Mouse (Mus musculus): Measurements from ENCODE around the gene Slc35f6.

Slc35f6 gene

DNA sequence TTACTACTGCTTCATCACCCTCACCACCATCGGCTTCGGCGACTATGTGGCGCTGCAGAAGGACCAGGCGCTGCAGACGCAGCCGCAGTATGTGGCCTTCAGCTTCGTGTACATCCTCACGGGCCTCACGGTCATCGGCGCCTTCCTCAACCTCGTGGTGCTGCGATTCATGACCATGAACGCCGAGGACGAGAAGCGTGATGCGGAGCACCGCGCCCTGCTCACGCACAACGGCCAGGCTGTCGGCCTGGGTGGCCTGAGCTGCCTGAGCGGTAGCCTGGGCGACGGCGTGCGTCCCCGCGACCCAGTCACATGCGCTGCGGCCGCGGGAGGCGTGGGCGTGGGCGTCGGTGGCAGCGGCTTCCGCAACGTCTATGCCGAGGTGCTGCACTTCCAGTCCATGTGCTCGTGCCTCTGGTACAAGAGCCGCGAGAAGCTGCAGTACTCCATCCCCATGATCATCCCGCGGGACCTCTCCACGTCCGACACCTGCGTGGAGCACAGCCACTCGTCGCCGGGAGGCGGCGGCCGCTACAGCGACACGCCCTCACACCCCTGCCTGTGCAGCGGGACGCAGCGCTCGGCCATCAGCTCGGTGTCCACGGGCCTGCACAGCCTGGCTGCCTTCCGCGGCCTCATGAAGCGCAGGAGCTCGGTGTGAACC is 25.4 kb upstream of the Slc35f6 start:
- no peak for DNase-seq

DNA sequence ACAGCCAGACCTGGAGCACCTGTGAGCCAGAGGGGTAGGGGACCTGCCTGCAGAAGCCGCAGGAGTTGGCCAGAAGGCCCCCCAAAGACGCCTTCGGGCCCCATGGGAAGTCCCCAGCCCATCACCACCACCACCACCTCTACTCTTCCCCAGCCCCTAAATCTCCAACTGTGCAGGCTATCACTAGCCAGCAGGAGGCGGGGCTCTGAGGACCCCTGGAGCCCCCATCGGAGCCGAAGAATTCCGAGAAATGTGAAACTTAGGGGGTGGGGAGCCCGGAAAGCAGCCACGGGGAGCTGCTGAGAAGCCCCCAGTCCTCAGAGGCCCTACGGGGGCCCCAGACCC is 24.9 kb upstream of the Slc35f6 start:
- no peak for DNase-seq

DNA sequence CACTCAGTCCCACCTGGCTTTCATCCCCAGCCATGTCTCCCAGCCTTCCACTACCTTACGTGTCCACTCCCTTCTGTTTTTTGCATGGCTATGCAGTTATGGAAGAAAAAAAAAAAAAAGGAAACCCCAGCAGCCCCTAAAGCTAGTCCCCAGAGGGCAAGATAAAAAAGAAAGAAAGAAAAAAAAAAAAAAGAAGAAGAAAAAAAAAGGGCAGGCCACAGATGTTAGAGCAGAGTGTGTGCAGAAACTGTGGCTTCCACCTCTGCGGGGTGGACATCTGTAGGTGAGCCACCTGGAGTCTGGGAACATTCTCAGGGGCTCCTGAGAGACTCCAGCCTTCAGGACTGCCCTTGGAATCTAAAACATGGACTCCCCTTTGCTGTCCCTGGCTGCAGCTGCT is 24.4 kb upstream of the Slc35f6 start:
- DNase-seq: no peak

DNA sequence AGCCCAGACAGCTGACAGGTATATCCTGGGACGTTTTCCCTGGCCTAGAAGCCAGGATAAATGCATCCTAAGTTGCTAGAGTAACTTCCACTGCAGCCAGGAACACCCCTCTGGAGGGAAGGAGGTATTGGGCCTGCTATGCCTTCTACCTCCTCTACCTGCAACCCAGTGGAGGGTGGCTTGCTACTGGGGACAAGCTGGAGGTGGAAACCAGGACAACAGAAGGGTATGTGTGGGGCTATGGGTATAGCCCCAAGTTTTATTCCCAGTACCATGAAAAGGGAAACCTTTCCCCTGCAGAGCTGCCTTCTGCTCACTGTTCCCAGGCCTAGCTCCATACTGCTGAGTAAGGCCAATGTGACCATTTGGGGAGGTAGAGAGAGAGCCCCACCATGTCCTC is 23.4 kb upstream of the Slc35f6 start:
- no peak for DNase-seq

DNA sequence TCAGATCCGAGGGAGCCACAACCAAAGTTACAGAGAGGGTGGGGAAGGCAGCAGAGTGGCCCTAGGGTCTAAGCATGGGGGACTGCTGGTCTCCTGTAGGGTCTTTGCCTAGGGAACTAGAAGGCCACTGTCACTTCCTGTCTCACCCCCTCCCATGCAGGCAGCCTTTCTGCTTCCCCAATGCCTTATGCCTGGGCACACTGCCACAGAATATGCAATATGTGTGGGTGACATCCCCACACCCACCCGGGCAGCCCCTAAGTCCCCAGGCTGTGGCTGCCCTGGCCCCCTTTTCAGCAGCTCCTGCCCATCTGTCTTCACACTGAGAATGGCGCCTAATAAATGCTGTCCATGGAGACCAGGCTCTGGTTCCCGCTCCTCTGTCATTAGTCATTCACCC is 22.8 kb upstream of the Slc35f6 start:
- DNase-seq: no peak

DNA sequence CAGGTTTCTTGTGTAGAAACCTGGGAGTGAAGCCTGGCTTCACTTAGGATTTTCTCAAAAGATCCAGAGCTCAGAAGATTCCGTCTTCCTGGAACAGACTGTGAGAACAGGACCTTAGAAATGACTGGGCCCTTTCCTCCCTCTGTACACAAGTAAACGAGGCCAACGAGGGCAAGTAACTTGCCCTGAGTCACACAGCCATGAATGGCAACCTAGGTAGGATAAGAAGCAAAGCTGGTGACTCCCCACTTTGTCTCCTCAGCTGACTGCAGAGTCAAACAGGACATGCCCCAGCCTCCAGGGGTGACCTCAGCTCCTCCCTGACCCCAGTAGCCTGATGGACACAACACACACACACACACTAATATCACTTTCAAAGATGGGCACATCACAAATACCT is 22.4 kb upstream of the Slc35f6 start:
- no peak for DNase-seq

DNA sequence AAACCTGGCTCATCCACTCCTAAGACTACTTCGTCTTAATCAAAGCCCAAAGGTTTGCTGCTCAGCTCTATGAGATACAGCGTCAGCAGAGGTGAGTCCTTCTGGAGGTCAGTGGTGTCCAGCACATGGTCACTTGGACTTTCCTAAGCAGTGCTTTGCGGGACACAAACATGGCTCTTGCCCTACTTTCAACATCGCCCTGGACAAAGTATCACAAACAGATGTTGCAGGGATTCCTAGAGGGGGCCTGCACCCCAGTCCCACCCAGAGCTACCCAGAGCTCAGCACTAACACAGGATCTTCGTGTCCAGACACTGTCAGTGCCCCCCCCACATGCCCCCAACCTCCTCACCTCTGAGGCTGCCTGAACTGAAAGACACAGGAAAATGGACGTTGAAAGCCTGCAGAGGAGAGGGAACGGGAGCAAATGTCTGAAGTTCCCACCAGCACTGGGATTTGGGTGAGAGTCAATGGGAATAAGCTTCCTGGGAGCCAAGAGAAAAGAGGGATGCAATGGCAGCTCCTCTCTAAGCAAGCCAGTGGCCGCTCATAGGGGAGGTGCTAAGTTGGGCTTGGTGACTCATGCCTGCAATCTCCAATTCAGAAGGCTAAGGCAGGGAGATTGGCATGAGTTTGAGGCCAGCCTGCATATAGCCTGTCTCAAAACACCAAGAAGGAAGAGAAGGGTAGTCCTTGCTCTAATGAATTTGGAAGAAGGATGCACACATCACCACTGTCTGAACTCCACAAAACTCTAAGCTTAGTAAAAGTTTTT is 21.2 kb upstream of the Slc35f6 start:
- DNase-seq: no peak

DNA sequence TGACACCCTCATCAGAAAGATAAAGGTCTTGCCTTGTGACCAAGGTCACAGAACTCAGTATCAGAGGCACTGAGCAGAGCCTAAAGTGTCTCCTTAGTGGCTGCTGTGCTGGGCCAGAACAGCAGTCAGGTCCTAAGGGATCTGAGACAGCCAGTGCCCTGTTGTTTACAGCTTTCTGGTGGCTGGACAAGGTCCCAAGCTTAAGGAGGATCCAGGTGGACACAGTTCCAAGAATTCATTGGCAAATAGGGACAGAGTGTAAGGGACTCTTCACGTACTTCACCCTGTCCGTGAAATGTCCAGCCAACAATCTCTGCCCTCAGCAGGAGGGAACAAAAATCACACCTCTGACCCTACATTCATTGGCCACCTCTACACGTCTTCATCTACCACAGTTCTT is 19.2 kb upstream of the Slc35f6 start:
- no peak for DNase-seq

DNA sequence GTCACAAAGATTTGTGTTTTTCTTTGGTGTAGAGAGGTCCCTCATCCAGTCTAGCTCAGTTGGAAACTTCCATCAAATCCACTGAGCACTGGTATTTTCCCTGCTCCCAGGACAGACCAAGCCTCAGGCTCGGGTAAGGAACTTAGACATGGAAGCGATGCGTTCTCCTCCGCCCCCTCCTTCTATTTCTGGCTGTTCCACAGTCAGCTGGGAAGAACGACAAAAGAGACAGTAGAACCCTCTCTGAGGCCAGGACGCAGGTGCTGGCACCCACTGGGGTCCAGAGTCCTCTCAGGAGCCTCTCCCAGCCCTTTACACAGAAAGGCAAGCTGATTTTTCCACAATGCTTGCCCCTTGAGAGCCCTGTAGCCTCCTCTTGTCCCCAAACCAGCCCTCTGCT is 17.3 kb upstream of the Slc35f6 start:
- no peak for DNase-seq

DNA sequence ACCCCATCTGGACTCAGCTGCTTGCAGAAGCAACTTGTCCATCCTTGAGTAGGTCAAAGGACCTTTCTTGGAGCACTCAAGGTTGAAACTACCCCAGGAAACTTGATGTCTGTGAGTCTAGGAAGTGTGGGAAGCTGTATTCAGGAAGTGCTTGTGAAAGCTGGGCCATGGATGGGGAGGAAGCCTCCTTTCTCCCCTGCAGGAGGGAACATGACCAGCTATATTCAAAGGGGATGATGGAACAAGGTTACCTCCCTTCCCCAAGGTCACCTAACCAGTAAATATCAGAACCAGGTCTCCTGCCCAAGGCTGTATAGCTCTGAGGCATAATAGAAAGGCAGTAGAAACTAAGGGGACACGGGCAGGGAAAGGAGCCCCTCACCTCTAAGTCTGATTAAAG is 15.6 kb upstream of the Slc35f6 start:
- DNase-seq: no peak

DNA sequence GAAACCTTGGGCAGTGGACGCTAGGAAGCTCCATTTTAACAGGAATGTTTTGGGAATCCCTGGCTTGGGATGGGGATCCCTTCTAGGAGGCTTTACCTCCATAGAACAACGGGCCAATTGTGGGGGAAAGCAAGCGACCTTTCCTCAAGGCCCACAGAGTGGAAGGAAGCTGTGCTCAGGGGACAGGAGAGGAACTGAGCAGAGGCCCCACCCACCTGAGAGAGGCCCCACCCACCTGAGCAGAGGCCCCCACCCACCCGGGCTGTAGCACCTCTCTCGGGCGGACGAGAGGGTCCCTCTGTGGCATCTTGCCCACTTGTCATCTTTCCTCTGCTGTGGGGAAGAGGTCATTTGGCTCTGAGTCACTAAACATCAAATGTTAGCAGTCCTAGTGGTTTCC is 10.7 kb upstream of the Slc35f6 start:
- DNase-seq: no peak

DNA sequence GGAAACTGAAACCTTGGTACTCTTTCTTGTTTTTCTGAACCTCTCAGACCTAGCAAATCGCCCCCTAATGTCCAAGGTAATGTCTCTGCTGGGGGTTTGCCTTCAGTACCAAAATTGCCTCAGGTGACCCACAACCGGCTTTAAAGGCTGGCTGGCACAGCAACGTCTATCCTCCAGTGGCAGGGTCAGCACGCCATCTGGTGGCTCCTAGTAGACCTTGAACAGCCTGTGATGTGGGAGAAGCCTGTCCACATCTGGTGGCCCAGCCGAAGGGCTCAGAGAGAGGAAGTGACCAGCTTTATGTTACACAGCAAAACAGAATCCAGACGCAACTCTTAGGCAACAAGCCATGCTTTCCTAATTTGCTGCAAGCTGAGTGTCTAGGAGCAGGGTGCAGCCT is 9.7 kb upstream of the Slc35f6 start:
- peak; percentile 72 for DNase-seq

DNA sequence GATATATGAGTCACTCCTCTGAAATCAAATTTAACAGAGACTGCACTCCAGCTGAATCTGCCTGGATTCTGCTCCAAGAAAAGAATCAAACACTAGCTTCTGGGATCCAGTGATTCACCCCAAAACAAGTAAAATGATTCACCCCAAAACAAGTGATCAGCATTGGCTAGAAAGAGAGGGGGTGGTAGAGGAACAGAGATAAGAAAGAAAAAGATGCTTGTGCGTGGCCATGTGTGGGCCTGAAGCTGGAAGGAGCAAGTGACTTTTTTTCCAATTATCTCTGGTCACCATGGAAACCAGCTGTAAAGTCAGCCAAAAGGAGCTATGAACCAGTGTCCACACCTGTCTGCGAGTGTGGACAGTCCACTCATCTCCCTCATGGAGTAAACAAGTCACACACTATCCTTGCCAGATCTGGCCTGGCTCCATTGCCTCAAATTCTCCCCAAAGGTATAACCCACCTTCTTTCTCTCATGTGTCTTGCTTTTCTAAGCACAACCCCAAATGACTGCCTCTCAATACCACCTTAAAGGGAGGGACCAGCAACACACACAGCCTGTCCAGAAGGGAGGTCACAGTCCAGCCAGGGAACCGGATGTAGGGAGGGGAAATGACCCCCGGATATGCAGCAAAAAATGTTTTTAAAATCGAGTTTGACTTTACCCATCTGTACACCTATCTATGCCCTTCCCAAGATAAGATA is 4.1 kb upstream of the Slc35f6 start:
- DNase-seq: no peak

DNA sequence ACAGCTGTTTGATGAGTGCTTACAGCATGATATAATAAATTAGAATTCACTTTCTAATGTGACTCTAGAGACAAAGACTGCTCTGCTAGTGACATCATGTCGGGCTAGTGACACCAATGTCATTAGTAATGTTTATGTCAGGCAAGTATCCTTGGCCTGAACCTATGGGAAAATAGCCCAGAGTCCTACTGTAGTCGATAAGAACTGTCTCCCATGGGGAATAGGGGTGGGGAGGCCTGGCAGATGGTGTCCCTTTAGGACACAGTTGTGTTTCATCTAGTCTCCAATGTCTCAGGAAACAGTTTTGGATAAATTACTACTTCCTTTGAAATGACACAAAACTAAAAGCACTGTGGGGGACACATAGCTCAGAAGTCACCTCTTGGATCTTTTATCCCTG is 1.7 kb upstream of the Slc35f6 start:
- DNase-seq: no peak

DNA sequence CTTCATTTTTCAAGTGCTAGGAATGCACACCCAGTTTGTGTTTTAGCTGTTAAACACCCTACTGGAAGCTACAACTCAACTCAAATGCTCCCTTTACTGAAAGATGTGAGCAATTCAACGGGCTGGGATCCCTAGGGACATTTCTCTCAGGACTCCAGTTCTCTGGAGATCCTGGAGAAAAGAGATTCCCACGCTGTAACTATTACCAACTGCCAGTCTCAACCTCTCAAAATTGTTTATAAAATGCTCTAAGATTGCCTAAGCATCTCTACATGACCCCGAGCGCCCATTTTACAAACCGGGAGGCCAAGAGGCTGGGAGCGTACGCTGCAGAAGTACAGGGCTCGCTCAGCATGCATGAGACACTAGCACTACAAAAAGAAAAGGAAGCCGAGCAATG is 337 bp upstream of the Slc35f6 start:
- no peak for DNase-seq

DNA sequence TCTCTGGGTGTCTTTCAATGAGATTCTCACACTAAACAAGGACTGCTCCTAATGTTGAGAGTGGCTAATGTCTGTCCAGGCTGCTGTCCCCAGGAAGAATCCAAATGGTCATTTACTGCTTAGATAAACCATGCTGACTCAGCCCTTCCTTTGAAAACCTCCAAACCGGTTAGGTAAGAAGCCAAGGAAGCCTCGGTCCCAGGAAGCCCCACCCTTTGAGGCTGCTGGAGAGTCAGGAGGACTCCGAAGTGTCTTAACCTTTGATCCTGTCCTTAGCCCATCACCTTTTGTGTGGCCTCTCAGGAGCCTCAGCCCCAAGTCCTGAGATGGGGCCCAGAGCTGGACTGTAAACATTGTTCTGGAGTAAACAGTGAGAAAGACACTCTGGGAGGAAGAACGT is 1.8 kb downstream of the Slc35f6 start:
- DNase-seq: no peak

DNA sequence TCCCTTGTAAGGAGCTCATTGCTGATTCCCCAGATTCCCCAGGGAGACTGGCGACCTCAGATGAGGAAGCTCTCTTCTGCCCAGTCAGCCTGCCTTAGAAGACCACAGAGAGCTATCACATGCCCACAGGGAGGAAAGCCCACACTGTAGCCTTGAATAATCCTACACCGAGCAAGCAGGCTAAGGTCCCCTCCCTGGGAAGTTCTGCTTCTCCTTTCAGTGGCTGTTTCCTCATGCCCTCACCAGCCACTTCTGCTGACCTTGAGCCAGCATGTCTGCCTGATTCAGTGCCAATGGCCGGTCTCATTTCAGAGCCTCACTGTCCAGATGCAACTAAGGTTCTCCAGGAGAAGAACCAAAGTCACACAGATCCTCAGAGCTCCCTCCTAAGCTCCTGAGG is 3.0 kb downstream of the Slc35f6 start:
- no peak for DNase-seq

DNA sequence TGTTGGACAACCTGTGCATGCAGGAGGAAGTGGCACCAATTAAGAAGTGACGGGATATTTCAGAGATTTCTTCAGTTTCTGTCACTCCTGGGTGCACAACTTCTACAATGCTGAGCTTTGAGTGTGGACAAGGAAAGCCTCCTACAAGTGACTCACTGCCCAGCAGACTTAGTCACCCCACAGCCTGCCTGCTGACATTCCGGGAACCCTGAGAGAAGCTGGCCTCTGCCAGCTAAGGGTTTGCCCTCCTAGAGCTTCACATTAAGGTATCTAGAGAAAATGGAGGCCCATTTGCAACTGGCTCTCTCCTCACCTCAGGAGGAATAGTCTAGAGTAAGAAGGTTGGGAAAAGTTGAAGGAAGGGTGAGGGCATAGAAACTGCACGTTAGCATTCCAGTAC is 3.8 kb downstream of the Slc35f6 start:
- no peak for DNase-seq

DNA sequence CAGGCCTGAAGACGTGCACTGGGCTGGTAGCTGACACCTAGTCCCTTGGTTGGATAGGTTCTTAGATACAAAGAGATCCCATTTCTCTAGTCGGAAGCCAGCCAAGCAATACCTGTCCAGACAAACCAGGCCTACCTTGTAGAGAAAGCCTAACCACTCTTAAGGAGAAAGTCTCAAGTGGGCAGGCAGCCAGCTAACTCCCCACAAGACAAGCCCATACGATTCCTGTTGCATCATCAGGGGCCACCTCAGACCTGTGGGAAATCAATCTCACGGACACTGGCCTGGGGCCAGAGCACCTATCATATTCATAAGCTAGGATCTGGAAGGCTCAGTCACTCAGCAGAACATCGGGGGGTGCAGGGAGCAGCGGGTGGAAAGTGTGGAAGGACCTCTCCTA is 5.5 kb downstream of the Slc35f6 start:
- DNase-seq: no peak

DNA sequence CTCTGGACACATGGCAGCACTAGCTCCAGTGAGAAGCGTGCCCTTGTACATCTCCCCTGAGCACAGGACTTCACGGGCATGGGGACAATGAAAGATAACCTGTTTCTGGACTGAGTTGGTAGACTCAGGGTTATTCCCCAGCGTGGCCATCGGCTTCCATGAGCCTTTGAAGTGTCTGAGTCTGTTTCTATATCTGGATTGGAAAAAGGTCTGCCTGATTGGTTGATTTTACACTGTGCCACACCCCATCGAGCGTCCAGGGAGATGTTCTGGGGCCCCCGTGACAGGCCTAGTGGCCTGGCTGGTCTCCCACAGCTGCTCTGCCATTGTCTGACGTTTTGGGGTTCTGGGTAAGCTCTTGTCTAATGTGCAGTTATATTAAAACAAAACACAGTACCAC is 7.3 kb downstream of the Slc35f6 start:
- DNase-seq: no peak

DNA sequence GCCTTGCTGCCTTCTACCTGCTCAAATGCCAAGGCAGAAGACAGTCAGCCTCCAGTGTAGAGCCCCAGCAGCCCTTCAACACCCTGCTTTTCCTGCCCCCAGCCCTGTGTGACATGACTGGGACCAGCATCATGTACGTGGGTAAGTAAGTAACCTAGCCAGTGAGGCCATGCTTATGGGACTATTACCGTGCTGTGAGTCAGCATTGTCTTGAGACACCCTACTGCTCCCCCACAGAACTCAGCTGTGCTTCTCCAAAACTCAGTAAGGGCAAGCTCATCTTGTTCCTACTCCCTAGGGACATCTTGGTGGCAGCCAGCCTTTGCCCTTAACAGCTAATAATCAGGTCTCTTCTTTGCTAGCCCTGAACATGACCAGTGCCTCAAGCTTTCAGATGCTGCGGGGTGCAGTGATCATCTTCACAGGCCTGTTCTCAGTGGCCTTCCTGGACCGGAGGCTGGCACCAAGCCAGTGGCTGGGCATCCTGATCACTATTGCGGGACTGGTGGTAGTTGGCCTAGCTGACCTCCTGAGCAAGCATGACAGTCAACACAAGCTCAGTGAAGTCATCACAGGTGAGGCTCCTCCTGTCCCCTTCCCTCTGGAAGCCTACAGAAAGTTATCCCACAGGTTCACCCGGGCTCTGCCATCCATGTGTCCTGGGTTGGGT is 7.9 kb downstream of the Slc35f6 start:
- no peak for DNase-seq

DNA sequence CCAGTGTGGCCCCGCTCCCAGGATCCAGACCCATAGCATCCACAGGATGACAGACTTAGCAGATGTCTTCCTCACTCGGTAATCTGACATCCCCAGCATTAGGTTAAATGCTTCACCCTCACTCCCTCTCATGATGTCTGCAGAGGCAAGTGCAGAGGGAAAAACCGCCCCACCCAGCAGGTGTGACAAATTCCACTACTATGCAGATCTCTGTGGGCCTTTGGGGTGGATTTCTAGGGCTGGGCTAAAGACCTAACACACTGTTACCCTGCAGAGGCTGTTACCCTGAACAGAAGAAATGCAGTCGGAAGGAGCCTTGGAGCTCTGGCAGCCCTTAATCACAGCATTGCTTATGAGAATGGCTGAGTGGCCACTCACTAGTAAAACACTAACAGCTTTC is 11.3 kb downstream of the Slc35f6 start:
- no peak for DNase-seq

DNA sequence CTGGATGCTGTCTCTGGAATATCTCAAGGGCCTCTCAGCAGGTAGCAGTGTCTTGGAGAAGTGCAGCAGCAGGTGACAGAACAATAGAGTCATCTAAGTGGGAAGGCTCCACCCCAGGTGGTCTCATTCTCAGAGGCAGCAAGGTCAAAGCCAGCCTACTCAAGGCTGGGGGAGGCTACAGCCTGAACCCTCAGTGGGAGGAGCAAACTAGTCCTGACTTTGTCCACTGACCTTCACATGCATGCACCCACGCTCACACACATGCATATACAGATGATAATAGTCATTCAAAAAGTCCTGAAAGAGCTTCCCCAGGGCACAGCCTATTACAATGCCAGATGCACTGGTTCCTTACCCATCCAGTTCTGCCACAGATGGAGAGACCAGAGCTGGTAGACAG is 12.5 kb downstream of the Slc35f6 start:
- DNase-seq: no peak

DNA sequence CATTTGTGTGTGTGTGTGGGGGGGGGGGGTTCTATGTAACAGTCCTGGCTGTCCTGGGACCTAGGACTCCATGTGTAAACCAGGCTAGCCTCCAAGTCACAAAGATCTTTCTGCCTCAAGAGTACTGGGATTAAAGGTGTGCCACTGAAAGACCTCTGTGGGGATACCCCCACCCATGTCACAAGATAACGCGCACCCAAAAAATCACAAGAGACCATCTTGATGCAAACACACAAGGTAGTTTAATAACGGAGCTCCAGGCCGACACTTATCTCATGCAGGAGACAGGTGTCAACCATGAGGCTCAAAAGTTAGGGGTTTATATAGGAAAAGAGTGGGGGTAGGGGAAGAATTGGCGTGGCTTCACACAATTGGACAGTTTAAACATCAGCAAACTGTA is 13.1 kb downstream of the Slc35f6 start:
- DNase-seq: no peak
